Mouse (Mus musculus) CH12.LX (cell line): Measurements from ENCODE around the gene Adgre1.

Source experiments
- CTCF ChIP-seq, 2 experiments: IDR thresholded peaks in 1 of 2; conservative IDR thresholded peaks in 1 of 2; 2 replicates each; pipeline ENCODE4 v1.5.1; 2011 to 2012; ENCODE audit warnings: low read depth in 2 of 2, low read length in 2 of 2, improper control_type of control experiment in 1 of 2, inconsistent platforms in 1 of 2, mild to moderate bottlenecking in 1 of 2, moderate library complexity in 1 of 2
- TCF12 ChIP-seq: IDR thresholded peaks from 2 replicates; pipeline ENCODE4 v1.6.1; 2014; ENCODE audit warnings: low read depth, mild to moderate bottlenecking, inconsistent platforms, low read length, improper control_type of control experiment

- TF ChIP-seq CTCF (conservative IDR thresholded peaks at IDR 0.05 in 1 of 2, IDR thresholded peaks at IDR 0.05 in 1 of 2; ENCODE audit: low read depth in 2 of 2, low read length in 2 of 2) (no peak), TCF12 (no peak)
These were observed 19.2 kb upstream of the Adgre1 start for GRCm38 (mm10) chr17:57339298-57339697.
